Comparison of ENCODE assay signal across 40 mouse cellular contexts in the genomic region with DNA sequence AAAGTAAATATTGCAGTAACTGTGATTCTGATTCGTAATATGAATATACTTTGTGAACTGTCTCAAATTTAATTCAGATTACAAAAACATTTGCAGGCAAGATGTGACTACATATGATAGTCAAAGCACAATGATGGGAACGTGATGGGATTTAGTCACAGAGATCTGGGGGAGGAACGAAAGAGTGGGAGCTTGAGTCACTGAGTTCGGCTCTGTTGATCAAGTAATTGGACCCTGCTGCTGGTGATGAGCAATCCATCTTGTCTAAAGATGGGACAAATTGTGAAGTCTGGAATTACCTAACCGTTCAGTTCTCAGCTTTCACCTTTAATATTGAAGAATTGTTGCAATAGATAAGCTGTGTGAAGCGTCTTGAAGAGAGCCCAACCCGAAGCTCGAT. TPM values are rescaled to one million over a fixed set of nuclear protein-coding genes. Genes with fewer than 3 reads are reported as not detected.
"Had no signal": no experiment of that assay in that cellular context is flagged by ENCODE, and none has a peak within 500 bp of the region (broad histone marks: within the 10 kb centered on the region; RNA-seq: fewer than 3 reads in every experiment).

No protein-coding gene starts in this region.

- H3K9ac ChIP-seq: heart, embryonic 15.5 days; hindbrain, embryonic 13.5 days; hindbrain, embryonic 15.5 days; kidney, embryonic 15.5 days; limb, embryonic 12.5 days; liver, embryonic 13.5 days; liver, embryonic 15.5 days had no signal

- H3K27ac ChIP-seq: heart, embryonic 15.5 days; hindbrain, embryonic 13.5 days; hindbrain, embryonic 15.5 days; hindbrain, postnatal 0 days; kidney, embryonic 15.5 days; layer of hippocampus, adult 2 months; limb, embryonic 10.5 days; limb, embryonic 12.5 days; liver, embryonic 13.5 days; liver, embryonic 15.5 days had no signal

- H3K9me3 ChIP-seq: heart, embryonic 15.5 days; hindbrain, embryonic 13.5 days; hindbrain, embryonic 15.5 days; kidney, embryonic 15.5 days; limb, embryonic 10.5 days; limb, embryonic 12.5 days; liver, embryonic 13.5 days; liver, embryonic 15.5 days had no signal

- ATAC-seq: hindbrain, postnatal 0 days; intestine, embryonic 16.5 days had no signal

- H3K4me2 ChIP-seq: heart, embryonic 11.5 days; heart, embryonic 15.5 days; hindbrain, embryonic 13.5 days; hindbrain, embryonic 15.5 days; kidney, embryonic 15.5 days; limb, embryonic 12.5 days; liver, embryonic 11.5 days; liver, embryonic 13.5 days; liver, embryonic 15.5 days had no signal

- H3K27me3 ChIP-seq: heart, embryonic 15.5 days; hindbrain, embryonic 13.5 days; hindbrain, embryonic 15.5 days; kidney, embryonic 15.5 days; limb, embryonic 12.5 days; liver, embryonic 13.5 days; liver, embryonic 15.5 days had no signal

- H3K36me3 ChIP-seq: hindbrain, embryonic 15.5 days had no signal

- H3K4me3 ChIP-seq: heart, embryonic 15.5 days; hindbrain, embryonic 13.5 days; hindbrain, embryonic 15.5 days; kidney, embryonic 15.5 days; layer of hippocampus, adult 2 months; limb, embryonic 10.5 days; limb, embryonic 12.5 days; liver, embryonic 13.5 days; liver, embryonic 15.5 days had no signal

- DNase-seq: gastrocnemius, postnatal 14 days; gastrocnemius, postnatal 36 days; heart, adult 18-20 months; heart, postnatal 14 days; heart, postnatal 36 days; kidney, adult 11 months; kidney, adult 2 months; kidney, adult 9 months; kidney, postnatal 10 days; kidney, postnatal 25 days; layer of hippocampus, adult 9-11 months; layer of hippocampus, postnatal 36 days; liver; liver, embryonic 13.5 days had no signal

RNA-seq across cellular contexts. Expression of a gene that starts 7.2 kb away (rescaled TPM):
- total RNA-seq: gastrocnemius, adult 18-20 months; gastrocnemius, adult 8-10 months; gastrocnemius, postnatal 14 days; gastrocnemius, postnatal 36 days; heart, adult 18-20 months; heart, adult 8-10 months; heart, postnatal 14 days; heart, postnatal 36 days; hematopoietic stem cell, adult 5-6 weeks; hindbrain, postnatal 0 days; layer of hippocampus, adult 2 months; layer of hippocampus, postnatal 14 days; layer of hippocampus, postnatal 36 days; left cerebral cortex, adult 18-20 months; left cerebral cortex, postnatal 10 days; left cerebral cortex, postnatal 36 days had no signal
- polyA plus RNA-seq: gonadal fat pad, adult 2 months; heart, embryonic 11.5 days; heart, embryonic 15.5 days; heart, postnatal 0 days; hindbrain, embryonic 11.5 days; hindbrain, embryonic 13.5 days; intestine, embryonic 14.5 days; intestine, embryonic 16.5 days; kidney, adult 2 months; kidney, embryonic 15.5 days; large intestine, adult 2 months; limb, embryonic 10.5 days; limb, embryonic 12.5 days; limb, embryonic 14.5 days; liver, embryonic 11.5 days; liver, embryonic 13.5 days; liver, embryonic 15.5 days had no signal
